Mouse (Mus musculus): Measurements from ENCODE around the gene Ptpra.
"Not testable (repeated sequence)": the region's sequence is repeated elsewhere in the genome, so short reads cannot be mapped to it uniquely, and the experiment has no call there.

The Ptpra gene

GRCm38 (mm10) chr2:130563212-130564055 is 113.4 kb downstream of the Ptpra start, which contains the start of gene Mrps26:
Gene Mrps26 (plus strand): TSS chr2:130563742.
- DNase-seq: peak; percentile 90

- no peak for DNase-seq
Observed at GRCm38 (mm10) chr2:130564063-130564462, 114.0 kb downstream of the Ptpra start.

- DNase-seq: no peak
Observed at GRCm38 (mm10) chr2:130564983-130565382, 114.9 kb downstream of the Ptpra start.

- DNase-seq: no peak
Observed at GRCm38 (mm10) chr2:130568921-130569320, 118.8 kb downstream of the Ptpra start.

- DNase-seq: no peak
Observed at GRCm38 (mm10) chr2:130569926-130570325, 119.8 kb downstream of the Ptpra start.

- no peak for DNase-seq
Observed at GRCm38 (mm10) chr2:130574960-130575359, 124.9 kb downstream of the Ptpra start.

GRCm38 (mm10) chr2:130575873-130576272 is 125.8 kb downstream of the Ptpra start, which contains the start of gene Oxt:
Gene Oxt (plus strand): TSS chr2:130576173.
- DNase-seq: no peak

GRCm38 (mm10) chr2:130576564-130576963 is 126.5 kb downstream of the Ptpra start:
- not testable (repeated sequence) for DNase-seq

GRCm38 (mm10) chr2:130577021-130577420 is 126.9 kb downstream of the Ptpra start:
- DNase-seq: no peak

- DNase-seq: no peak
Observed at GRCm38 (mm10) chr2:130577632-130578031, 127.6 kb downstream of the Ptpra start.

- DNase-seq: peak; percentile 64
Observed at GRCm38 (mm10) chr2:130578148-130578547, 128.1 kb downstream of the Ptpra start.

GRCm38 (mm10) chr2:130579791-130580190 is 129.7 kb downstream of the Ptpra start:
- no peak for DNase-seq

- DNase-seq: no peak
Observed at GRCm38 (mm10) chr2:130581201-130581600, 131.1 kb downstream of the Ptpra start.

- no peak for DNase-seq
Observed at GRCm38 (mm10) chr2:130582552-130582951, 132.5 kb downstream of the Ptpra start, which contains the start of gene Avp. Gene Avp (minus strand): TSS chr2:130582554.

GRCm38 (mm10) chr2:130583902-130584560 is 134.0 kb downstream of the Ptpra start:
- DNase-seq: no peak

GRCm38 (mm10) chr2:130586016-130586415 is 135.9 kb downstream of the Ptpra start:
- DNase-seq: peak; percentile 32

GRCm38 (mm10) chr2:130588373-130588772 is 138.3 kb downstream of the Ptpra start:
- DNase-seq: no peak

GRCm38 (mm10) chr2:130589157-130589556 is 139.1 kb downstream of the Ptpra start:
- DNase-seq: no peak

- DNase-seq: no peak
Observed at GRCm38 (mm10) chr2:130589761-130590160, 139.7 kb downstream of the Ptpra start.

GRCm38 (mm10) chr2:130591016-130591415 is 140.9 kb downstream of the Ptpra start:
- DNase-seq: no peak

GRCm38 (mm10) chr2:130595596-130595995 is 145.5 kb downstream of the Ptpra start:
- no peak for DNase-seq

GRCm38 (mm10) chr2:130597601-130598010 is 147.5 kb downstream of the Ptpra start:
- no peak for DNase-seq

- DNase-seq: no peak
Observed at GRCm38 (mm10) chr2:130598399-130598798, 148.3 kb downstream of the Ptpra start.

- DNase-seq: no peak
Observed at GRCm38 (mm10) chr2:130602195-130602594, 152.1 kb downstream of the Ptpra start.
